Mouse (Mus musculus) G1E (cell line): ENCODE data around the gene 9530003J23Rik. TPM values are rescaled to one million over a fixed set of nuclear protein-coding genes. Genes with fewer than 3 reads are reported as not detected.

ENCODE experiments used
- ATAC-seq: 2 replicates; pipeline ENCODE4 v1.8.0; 2016; ENCODE audit warnings: mild to moderate bottlenecking; ENCODE audit not compliant: insufficient number of reproducible peaks, poor library complexity, low FRiP score, severe bottlenecking; ENCODE audit errors: extremely low read depth
- DNase-seq: peaks from one replicate; pipeline ENCODE4 v3.0.0; 2012; ENCODE audit warnings: low spot score
- H3K27me3 ChIP-seq: 2 replicates; pipeline ENCODE4 v1.6.1; 2012; ENCODE audit warnings: mild to moderate bottlenecking, low read length, inconsistent platforms; ENCODE audit not compliant: insufficient read depth
- H3K36me3 ChIP-seq: replicated peaks from 2 replicates; pipeline ENCODE3; 2012; ENCODE audit warnings: mild to moderate bottlenecking, inconsistent platforms
- H3K4me1 ChIP-seq: 2 replicates; pipeline ENCODE4 v1.6.1; 2012; ENCODE audit warnings: low read depth, low read length, inconsistent platforms, mixed read lengths; ENCODE audit not compliant: insufficient read depth
- H3K4me3 ChIP-seq: 2 replicates; pipeline ENCODE4 v1.5.1; 2012; ENCODE audit warnings: low read depth, mild to moderate bottlenecking, inconsistent platforms, low read length, moderate library complexity, mixed read lengths
- H3K9me3 ChIP-seq: replicated peaks from 2 replicates; pipeline ENCODE4 v1.6.1; 2012; ENCODE audit warnings: inconsistent platforms
- CTCF ChIP-seq: IDR thresholded peaks from 2 replicates; pipeline ENCODE4 v1.5.1; 2012; ENCODE audit warnings: low read depth, low read length, inconsistent platforms, mixed read lengths
- GATA1 ChIP-seq: IDR thresholded peaks from 2 replicates; pipeline ENCODE4 v1.6.1; 2012; ENCODE audit warnings: borderline replicate concordance, low read length, inconsistent platforms, mixed read lengths
- GATA2 ChIP-seq: IDR thresholded peaks from 2 replicates; pipeline ENCODE4 v1.6.1; 2012; ENCODE audit warnings: low read depth, low read length, inconsistent platforms, borderline replicate concordance
- POLR2AphosphoS5 ChIP-seq: IDR thresholded peaks from 2 replicates; pipeline ENCODE4 v1.6.1; 2012; ENCODE audit warnings: low read depth, low read length, inconsistent platforms; ENCODE audit not compliant: insufficient replicate concordance
- TAL1 ChIP-seq: conservative IDR thresholded peaks from 2 replicates; pipeline ENCODE4 v1.6.1; 2012; ENCODE audit warnings: low read depth, low read length, inconsistent platforms, mixed read lengths
- polyA plus RNA-seq: library from polyadenylated mRNA; stranded (reverse); fragments of >175 nt; gene quantifications from 2 replicates; pipeline ENCODE4 v1.2.3, GENCODE M21; 2012
- total RNA-seq, 2 experiments: library from RNA; stranded (forward) in 1 of 2; stranded (reverse) in 1 of 2; fragments of 200-1000 nt in 1 of 2; fragments of >200 nt in 1 of 2; fragmentation: Nextera tagmentation in 1 of 2; gene quantifications; 2 replicates each; pipeline ENCODE4 v1.2.3; 2014 to 2017

The 9530003J23Rik gene
- total and polyA plus RNA-seq, 3 experiments, result 0.16 TPM; not detected in 2

DNA sequence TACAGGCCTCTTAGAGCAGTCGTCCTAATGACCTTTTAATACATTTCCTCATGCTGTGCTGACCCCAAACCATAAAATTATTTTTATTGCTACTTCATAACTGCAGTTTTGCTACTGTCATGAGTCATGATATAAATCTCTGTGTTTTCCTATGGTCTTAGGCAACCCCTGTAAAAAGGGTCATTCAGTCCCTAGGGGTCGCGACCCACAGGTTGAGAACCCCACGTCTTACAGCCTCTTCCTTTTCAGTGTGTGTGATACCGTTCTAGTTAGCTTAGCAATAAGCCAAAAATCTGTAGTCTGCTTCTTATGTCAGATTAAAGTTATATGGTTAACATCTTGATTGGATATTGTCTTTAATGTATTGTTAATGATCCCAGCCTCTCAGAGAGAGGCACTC is 45.1 kb downstream of the 9530003J23Rik start:
- H3K4me1 ChIP-seq, result peaks cover 14% of the 10 kb centered on the region
- ATAC-seq (no peak), DNase-seq (no peak)
- no peak overlapping the region for H3K4me3 ChIP-seq
- H3K36me3 ChIP-seq, result no peaks in the 10 kb centered on the region
- no peak for TF ChIP-seq GATA2
- TF ChIP-seq TAL1, result no peak
- TF ChIP-seq CTCF, result no peak
- TF ChIP-seq POLR2AphosphoS5, result no peak
- no peak for TF ChIP-seq GATA1
- no peaks in the 10 kb centered on the region for H3K9me3 ChIP-seq
- H3K27me3 ChIP-seq, result peaks cover 8% of the 10 kb centered on the region

DNA sequence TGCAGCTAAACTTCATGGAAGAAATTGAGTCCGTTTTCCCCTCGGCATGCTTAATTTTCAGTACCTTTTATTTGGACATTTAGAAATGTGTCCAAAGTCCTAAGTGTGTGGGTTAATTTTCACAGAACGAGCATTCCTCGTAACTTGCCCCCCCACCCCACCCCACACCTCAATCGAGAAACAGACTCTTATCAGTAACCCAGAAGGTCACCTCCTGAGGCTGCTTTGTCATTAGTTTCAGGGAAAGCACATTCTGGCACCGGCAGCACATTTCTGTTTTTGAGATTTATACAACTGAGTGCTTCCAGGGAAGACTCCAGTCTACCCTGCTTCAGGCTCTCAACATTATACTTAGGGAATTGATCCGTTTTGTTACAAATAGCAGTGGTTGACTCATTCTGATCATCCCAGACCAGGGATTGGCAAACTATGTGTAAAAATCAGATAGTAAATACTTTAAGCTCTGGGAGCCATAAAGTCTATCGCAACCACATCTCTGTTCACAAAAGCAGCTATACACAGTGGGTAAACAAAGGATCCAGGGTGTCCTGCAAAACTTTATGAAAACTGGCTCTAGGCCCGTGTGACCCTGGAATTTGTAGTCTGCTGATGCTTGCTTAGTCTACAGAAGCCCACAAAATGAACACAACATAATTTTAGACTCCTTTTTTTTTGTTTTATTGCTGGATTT is 53.0 kb downstream of the 9530003J23Rik start:
- TF ChIP-seq GATA1 (no peak), TAL1 (0 out of 2 replicates have a peak, but pooled peaks have one; percentile 12), CTCF (no peak)
- peaks cover 56% of the 10 kb centered on the region for H3K4me1 ChIP-seq
- no peaks in the 10 kb centered on the region for H3K9me3 ChIP-seq
- peak; percentile 30 for DNase-seq
- 0 out of 2 replicates have a peak, but pooled peaks have one; percentile 41 for ATAC-seq
- no peaks in the 10 kb centered on the region for H3K36me3 ChIP-seq
- peaks cover 6% of the 10 kb centered on the region; the same call in 1 of the 2 replicates for H3K27me3 ChIP-seq
- no peak overlapping the region; the same call in 1 of the 2 replicates for H3K4me3 ChIP-seq

Other genes with a start within 250 kb of the 9530003J23Rik start
- not detected in 2 replicates for gene Lrrc10, start 193.4 kb downstream of the 9530003J23Rik start, total RNA-seq (2014; fragmentation: Nextera tagmentation)
- 0.06 TPM in 1 of 2 replicates, not detected in the other for gene Lrrc10, start 193.4 kb downstream of the 9530003J23Rik start, total RNA-seq (2017)
- 0.04 and 0.13 TPM in 2 replicates for gene Lrrc10, start 193.4 kb downstream of the 9530003J23Rik start, polyA plus RNA-seq
- gene Cct2, start 174.9 kb downstream of the 9530003J23Rik start, total RNA-seq (2014; fragmentation: Nextera tagmentation), result 535 and 554 TPM in 2 replicates
- 620 and 644 TPM in 2 replicates for gene Cct2, start 174.9 kb downstream of the 9530003J23Rik start, total RNA-seq (2017)
- gene Cct2, start 174.9 kb downstream of the 9530003J23Rik start, polyA plus RNA-seq, result 38.5 and 38.6 TPM in 2 replicates
- gene Frs2, start 90.2 kb downstream of the 9530003J23Rik start, total RNA-seq (2014; fragmentation: Nextera tagmentation), result 105 and 107 TPM in 2 replicates
- gene Frs2, start 90.2 kb downstream of the 9530003J23Rik start, total RNA-seq (2017), result 15.9 and 19.6 TPM in 2 replicates
- gene Frs2, start 90.2 kb downstream of the 9530003J23Rik start, polyA plus RNA-seq, result 12.8 and 16.6 TPM in 2 replicates
- gene Yeats4, start 14.2 kb downstream of the 9530003J23Rik start, total RNA-seq (2014; fragmentation: Nextera tagmentation), result 34.2 and 35.2 TPM in 2 replicates
- gene Yeats4, start 14.2 kb downstream of the 9530003J23Rik start, total RNA-seq (2017), result 72.3 and 83.9 TPM in 2 replicates
- gene Yeats4, start 14.2 kb downstream of the 9530003J23Rik start, polyA plus RNA-seq, result 75.8 and 92.3 TPM in 2 replicates
- gene Lyz2, start 43.6 kb upstream of the 9530003J23Rik start, total RNA-seq (2014; fragmentation: Nextera tagmentation), result not detected in 2 replicates
- 6.9 and 7.3 TPM in 2 replicates for gene Lyz2, start 43.6 kb upstream of the 9530003J23Rik start, total RNA-seq (2017)
- gene Lyz2, start 43.6 kb upstream of the 9530003J23Rik start, polyA plus RNA-seq, result 0.11 and 0.14 TPM in 2 replicates
- gene Lyz1, start 54.2 kb upstream of the 9530003J23Rik start, total RNA-seq (2014; fragmentation: Nextera tagmentation), result not detected in 2 replicates
- 0.11 TPM in 1 of 2 replicates, not detected in the other for gene Lyz1, start 54.2 kb upstream of the 9530003J23Rik start, total RNA-seq (2017)
- gene Lyz1, start 54.2 kb upstream of the 9530003J23Rik start, polyA plus RNA-seq, result not detected in 2 replicates
- gene Cpsf6, start 141.3 kb upstream of the 9530003J23Rik start, total RNA-seq (2014; fragmentation: Nextera tagmentation), result 232 and 244 TPM in 2 replicates
- 142 and 177 TPM in 2 replicates for gene Cpsf6, start 141.3 kb upstream of the 9530003J23Rik start, total RNA-seq (2017)
- 285 and 393 TPM in 2 replicates for gene Cpsf6, start 141.3 kb upstream of the 9530003J23Rik start, polyA plus RNA-seq